Mouse (Mus musculus) erythroid progenitor cell, adult 5-6 weeks (primary cell): Measurements from ENCODE around the gene Gm10160. TPM values are rescaled to one million over a fixed set of nuclear protein-coding genes. Genes with fewer than 3 reads are reported as not detected.
"Not testable (repeated sequence)": the region's sequence is repeated elsewhere in the genome, so short reads cannot be mapped to it uniquely, and the experiment has no call there.

Experiments used
- ATAC-seq: replicated peaks from 2 replicates; pipeline ENCODE4 v1.8.0; 2016; ENCODE audit warnings: moderate number of reproducible peaks, mild to moderate bottlenecking, moderate TSS enrichment, inconsistent platforms; ENCODE audit not compliant: poor library complexity, low FRiP score, severe bottlenecking
- total RNA-seq, 2 experiments: library from RNA; stranded (forward) in 1 of 2; stranded (reverse) in 1 of 2; fragments of 150-400 nt in 1 of 2; fragments of 186-747, 209-891 nt in 1 of 2; gene quantifications; 2 replicates each; pipeline versions ENCODE4 v1.2.3 to v1.2.4; 2015 to 2017; ENCODE audit warnings: low replicate concordance in 2 of 2

Gene Gm10160
- total RNA-seq, 2 experiments from 2014 or later = not detected

- no peak for ATAC-seq
These were observed 3.6 kb upstream of the Gm10160 start, which contains the start of gene Tm6sf1 for GRCm38 (mm10) chr7:81858968-81859721. Gene Tm6sf1, plus strand, starts transcription at chr7:81859001.

- no peak for ATAC-seq
These were observed 2.6 kb upstream of the Gm10160 start for GRCm38 (mm10) chr7:81858236-81858635.

- ATAC-seq = no peak
These were observed 627 bp upstream of the Gm10160 start for GRCm38 (mm10) chr7:81856221-81856620.

DNA sequence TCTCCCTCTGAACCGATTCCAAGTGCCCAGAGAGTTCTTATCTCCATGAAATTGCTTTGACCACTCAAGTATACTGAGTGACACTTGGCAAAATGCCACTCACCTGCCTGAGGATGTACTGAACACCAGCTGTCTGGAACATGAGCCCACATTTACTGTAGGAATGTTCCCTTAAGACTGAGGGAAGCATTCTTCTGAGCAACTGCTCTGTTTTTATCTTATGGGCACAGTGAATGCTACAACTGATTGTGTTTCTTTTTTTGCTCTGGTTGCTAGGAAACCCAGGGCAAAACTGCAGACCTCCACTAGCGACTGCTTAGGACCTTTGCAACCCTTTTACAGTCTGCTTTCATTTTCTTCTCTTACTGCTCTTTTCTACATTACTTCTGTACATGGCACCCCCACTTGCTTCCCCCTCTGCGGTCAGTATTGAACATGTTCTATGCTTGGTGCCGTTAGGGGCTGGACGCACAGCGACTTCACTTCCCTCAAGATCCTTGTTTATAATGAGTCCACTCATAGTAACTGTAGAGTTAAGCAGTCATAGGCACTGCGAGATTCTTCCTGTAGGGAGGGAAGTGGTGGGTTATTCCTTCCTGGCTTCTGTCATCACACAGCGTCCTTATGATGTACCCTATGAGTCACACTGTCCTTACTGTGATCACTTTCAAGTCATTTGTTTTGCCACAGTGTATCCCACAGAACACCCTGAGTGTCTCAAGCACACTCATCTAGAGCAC lies 856 bp downstream of the Gm10160 start:
- no peak for ATAC-seq

DNA sequence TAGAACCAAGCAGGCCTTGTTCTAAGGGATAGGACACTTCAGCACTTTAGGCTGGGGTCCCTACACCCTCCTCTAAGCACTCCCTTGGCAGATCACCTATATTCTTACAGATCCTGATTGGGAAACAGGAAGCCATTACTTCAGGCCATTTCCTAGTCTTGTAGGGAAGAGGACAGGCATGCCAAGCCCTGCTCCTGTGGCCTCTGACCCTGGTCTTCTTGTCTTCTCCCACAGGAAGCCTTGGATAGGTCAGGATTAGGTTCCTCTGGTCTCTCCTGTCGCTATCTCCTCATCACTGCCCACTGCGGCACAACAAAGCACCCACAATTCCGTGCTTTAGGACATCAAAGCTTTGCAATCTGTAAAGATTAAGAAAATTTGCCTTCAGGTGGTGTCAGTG lies 3.9 kb downstream of the Gm10160 start:
- ATAC-seq = no peak

GRCm38 (mm10) chr7:81850171-81850570 lies 5.4 kb downstream of the Gm10160 start:
- ATAC-seq = no peak

GRCm38 (mm10) chr7:81849633-81850032 lies 6.0 kb downstream of the Gm10160 start:
- ATAC-seq = no peak

DNA sequence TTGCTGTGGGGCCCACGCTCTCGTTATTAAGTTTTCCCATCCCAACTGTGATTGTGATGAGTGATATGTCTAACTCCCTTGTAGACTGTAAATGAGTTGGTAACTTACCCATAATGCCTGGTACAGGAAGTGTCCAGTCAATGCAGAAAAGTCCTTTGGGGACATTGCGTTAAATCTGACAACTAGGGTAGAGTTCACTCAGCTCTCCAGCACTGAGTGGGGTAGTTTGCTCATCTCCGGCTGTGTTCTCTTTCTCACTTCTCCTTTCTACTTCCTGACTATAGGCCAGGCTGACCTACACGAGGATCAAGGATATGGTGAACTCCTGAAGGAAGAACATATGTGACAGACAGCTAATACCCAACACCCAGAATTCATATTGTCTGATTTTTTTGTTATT lies 6.4 kb downstream of the Gm10160 start:
- ATAC-seq = no peak

DNA sequence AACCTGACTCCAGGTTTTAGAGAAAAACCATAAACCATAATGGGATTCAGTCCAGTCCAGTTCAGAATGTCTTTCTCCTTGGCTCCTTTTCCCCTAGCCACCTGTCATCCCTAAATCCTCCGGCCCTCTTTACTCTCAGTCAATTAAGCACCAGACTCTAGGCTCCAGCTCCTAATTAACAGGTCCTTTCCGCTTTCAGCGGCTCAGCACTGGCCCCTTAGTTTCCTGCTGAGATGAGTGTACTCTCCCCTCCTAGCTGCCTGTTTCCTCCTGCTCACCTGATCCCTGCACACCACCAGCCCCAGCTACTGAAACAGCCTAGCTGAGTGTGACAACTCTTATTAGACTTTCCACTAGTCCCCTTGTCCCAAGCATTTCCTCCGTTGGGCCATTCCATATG lies 7.8 kb downstream of the Gm10160 start:
- ATAC-seq = no peak

DNA sequence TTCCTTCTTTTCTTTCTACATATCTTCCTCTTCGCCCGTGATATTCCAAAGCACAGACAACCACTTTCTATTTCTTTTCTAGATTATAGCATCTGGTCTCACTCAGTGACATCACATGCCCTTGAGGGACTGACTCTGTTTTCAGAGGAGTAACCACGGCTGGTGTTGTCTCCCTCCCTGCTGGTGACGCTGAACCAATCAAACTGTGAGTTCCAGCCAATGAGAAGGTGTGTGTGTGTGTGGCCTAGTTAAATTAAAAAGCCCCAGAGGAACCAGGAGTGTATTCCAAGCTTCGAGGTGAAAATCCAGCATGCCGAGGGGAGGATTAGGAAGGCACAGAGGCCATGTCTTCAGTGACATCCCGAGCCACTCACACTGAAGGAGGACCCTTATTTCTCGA lies 8.6 kb downstream of the Gm10160 start:
- no peak for ATAC-seq

- no peak for ATAC-seq
These were observed 9.6 kb downstream of the Gm10160 start for GRCm38 (mm10) chr7:81846008-81846407.

DNA sequence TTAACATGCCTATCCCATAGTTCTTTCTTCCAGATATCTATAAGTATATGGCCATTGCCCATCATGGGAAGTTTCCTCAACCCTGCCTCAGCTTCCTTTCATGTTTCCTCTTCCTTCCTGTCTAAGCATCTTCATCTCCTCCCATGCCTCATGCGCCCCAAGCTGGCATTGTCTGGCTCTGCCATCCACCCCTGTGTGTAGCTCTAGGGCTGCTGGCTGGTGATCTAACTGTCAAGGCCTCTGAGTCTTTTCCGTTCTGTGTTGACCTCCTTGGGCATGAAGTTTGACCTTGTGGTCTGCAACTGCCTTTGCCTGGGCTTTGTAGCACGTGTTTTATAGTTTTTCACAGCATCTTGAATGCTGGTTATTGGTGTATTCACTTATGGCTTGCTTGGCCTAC lies 10.3 kb downstream of the Gm10160 start:
- no peak for ATAC-seq

DNA sequence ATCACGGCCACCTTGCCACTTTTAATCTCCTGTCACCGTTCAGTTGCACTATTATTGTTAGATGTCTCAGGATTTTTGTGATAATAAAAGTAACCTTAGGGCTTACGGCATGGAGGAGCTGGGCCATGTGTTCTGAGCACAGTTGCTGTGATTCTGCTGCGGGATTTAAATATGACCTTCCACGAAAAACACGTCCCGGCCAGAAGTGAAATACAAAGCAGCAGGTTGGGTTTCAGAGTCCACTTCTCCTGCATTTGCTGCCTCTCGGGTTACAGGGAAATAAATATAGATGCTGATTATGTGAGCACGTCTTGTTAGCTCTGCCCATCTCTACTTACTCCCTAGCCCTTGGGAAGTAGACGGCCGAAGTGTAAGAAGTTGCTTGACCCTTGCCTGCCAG lies 10.8 kb downstream of the Gm10160 start:
- ATAC-seq = no peak

GRCm38 (mm10) chr7:81843903-81844302 lies 11.7 kb downstream of the Gm10160 start:
- no peak for ATAC-seq

- ATAC-seq = no peak
These were observed 12.6 kb downstream of the Gm10160 start for GRCm38 (mm10) chr7:81842998-81843397.

DNA sequence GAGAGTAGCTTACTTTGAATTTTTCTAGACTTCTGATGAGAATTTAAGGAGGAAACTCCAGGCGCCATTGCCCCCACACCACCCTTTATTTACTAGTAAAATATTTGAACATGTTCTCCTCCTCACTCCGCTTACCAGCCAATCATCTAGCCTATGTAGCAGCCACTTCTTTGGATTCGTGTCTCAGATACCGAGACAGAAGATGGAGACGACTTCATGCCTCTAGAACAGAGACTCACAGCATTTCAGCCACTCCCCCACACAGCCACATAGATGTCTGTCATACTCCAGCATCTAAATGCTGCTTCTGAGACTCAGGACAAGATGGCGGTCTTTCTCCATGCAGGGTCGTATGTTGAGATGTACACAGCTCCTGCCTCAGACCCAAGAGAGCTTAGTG lies 13.5 kb downstream of the Gm10160 start:
- no peak for ATAC-seq

- ATAC-seq = no peak
These were observed 14.2 kb downstream of the Gm10160 start for GRCm38 (mm10) chr7:81841439-81841838.

DNA sequence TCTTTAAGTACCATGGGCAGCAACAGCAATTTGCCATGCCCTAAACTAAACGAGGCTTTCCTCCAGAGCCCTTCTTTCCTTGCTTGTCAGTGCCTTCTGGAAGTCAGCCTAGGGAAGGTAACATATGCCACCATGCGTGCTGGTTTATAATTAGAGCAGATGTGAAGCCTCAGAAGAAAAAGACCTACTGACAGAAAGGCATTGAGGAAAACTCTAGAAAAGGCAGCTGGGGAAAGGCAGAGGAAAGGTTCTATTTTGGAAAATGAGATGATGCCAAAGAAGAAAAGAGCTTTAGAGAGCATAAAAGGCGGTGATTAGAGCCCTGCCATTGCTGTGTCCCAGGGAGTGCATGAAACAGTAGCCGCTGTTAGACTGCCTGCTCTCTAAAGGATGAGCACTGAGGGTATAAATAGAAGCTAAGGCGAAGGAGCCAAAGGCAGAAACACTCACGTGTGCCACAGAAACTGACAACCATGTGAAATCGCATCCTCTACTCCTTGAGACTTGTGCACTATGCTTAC lies 14.9 kb downstream of the Gm10160 start:
- ATAC-seq = no peak

- ATAC-seq = no peak
These were observed 15.8 kb downstream of the Gm10160 start for GRCm38 (mm10) chr7:81839746-81840145.

DNA sequence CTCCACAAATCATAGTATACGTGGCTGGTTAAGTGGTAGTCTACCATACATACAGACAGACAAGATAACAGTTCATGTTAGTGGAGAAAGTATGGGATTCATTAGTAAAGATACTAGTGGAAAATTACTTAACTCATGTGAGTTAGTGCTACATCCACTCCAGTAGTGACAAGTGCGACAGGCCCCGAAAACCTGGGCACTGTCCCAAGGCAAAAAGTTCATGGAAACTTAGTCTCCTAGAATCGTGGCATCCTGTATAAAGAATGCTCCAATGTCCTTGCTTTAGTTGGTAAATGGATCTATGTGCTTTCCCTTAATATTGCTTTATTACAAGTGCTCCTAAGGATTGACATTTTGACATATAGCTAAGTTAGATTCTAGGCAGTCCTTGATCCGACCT lies 17.8 kb downstream of the Gm10160 start:
- ATAC-seq = not testable (repeated sequence)

DNA sequence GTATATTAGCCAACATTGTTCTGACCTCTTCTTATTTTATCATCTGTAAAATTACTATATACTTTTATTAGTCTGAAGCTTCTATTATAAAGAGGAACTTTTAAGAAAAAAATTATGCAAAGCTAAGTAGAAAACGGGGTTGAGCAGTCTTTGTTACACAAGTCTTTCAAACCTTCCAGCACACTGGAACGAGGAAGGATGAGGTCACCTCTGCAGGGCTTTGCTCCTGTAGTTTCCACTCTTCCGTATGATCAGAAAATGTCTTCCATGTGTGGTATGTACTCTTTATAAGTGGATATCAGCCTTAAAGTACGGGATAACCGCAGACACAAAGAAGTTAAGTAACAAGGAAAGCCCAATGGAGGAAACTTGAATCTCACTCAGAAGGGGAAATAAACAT lies 20.2 kb downstream of the Gm10160 start:
- no peak for ATAC-seq
